Mouse (Mus musculus) natural killer cell, adult 2 months (primary cell): Measurements from ENCODE around the gene Gucd1.
A peak's percentile ranks its signal among the peaks of the same experiment; 100 is the strongest.
"Not testable (repeated sequence)": the region's sequence is repeated elsewhere in the genome, so short reads cannot be mapped to it uniquely, and the experiment has no call there.

ENCODE experiments used
- DNase-seq, 2 experiments: peaks; one replicate each; pipeline ENCODE4 v3.0.0; 2022; ENCODE audit warnings: low spot score in 2 of 2

The Gucd1 gene

GRCm38 (mm10) chr10:75536123-75536522 lies 18.4 kb upstream of the Gucd1 start:
- no peak for DNase-seq

GRCm38 (mm10) chr10:75535423-75535822 lies 17.7 kb upstream of the Gucd1 start:
- DNase-seq: no peak

DNA sequence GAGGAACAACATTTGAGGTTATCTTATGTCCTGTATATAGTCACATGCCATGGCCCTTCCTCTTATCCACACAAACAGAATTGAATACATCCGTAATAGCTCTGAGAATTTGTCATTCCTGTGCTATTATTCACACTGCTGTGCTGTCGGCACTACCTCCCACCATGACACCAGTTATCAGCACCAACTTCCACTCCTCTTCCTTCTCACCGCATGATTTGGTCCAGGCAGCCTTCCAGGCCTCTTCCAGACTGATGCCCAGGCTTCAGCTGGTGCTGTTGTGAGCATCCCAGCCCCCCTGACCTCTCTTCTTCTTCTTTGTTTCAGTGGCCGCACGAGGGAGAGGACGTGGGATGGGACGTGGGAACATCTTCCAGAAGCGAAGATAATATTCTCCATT lies 17.2 kb upstream of the Gucd1 start:
- no peak for DNase-seq

DNA sequence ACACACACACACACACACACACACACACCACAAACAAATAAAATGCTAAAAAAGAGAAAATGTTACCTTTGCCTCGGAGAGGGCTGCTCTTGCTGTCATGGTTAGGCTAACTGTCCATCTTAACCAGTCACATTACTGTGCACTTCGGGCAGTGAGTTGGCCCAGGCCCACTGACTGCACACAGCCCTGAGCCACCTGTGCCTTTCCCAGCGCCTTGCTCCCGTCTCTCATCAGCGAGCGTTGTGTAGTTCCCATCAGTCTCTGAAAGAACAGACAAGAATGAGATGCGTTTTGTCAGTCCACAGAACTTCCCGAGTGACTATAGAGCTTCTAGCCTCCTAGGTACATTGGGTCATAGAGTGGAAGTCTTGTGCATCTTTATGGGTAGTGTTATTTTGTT lies 16.4 kb upstream of the Gucd1 start:
- no peak for DNase-seq

DNA sequence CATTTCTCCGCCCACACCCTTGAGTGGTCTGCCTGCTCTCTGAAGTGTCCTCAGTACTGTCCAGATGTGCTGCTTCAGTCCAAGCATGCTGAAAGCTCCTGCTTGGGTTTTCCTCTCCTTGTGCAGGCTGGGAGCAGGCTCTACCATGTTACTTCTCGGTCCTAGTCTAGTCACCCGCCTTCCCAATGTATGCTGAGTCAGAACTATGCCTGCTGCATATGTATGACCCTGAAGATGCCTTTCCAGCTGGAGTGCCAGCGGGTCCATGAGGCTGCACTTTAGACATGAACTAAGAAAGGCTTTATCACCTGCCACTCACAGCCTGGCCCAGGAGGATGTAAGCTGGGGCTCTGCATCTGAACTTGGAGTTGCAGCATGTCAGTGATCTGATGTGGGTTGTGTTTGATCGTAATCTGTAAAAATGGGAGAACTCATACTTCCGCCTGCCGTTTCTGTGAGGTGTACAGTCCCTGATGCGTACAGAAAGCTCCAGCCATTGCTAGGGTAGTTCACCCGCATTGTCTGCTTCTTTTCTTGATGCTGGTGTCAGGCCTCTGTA lies 13.8 kb upstream of the Gucd1 start:
- DNase-seq: no peak

DNA sequence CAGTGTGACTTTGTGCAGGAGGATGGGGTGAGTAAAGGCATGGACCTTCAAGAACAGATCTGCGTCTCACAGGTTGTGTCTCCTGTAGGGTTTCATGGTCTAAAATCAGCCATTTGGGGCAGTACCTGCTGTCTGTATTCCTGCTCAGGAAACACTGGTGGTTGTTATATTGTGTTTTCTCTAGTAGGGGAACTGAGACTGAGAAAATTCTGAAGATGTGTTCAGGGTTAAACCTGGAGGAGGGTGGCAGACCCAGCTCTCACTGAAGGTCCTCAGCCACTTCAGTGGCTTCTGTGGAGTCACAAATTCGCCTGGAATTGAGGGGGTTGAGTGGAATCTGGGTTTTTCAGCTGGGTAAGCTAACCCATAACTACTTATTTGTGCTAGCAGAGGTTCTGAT lies 12.6 kb upstream of the Gucd1 start:
- no peak for DNase-seq

GRCm38 (mm10) chr10:75525450-75525849 lies 7.7 kb upstream of the Gucd1 start:
- not testable (repeated sequence) for DNase-seq

- DNase-seq: no peak
Measured at GRCm38 (mm10) chr10:75521643-75522042, 3.9 kb upstream of the Gucd1 start.

GRCm38 (mm10) chr10:75520581-75520980 lies 2.8 kb upstream of the Gucd1 start:
- DNase-seq: no peak

DNA sequence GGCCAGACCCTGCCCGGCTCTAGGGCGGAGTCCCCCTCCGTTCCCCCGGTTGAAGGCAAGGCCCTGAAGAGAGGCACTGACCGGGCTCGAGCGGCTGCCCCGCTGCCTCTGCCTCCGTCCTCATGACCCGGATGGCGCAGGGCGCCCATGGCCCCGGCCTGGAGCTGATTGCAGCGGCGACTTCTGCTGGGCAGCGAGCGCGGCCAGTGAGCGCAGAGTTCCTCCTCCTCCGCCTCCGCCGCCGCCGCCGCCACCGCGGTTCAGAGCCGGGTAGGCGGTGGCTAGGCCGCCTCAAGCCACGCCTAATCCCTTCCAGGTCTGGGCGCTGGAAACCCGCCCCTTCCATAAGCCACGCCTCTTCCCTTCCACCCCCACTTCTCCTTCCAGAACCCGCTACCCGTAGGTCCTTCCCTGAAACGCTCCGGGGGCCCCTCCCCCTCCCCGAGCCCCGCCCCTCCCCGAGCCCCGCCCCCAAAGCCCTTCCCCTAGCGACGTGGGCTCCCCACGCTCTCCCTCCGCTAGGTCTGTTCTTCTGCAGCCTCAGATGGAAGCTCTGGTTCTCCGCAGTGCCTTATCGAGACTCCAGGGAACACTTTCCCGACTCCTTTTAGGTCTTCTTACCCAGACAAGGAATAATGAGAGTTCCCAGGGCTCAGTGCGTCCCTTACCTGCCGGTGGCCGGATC lies 557 bp downstream of the Gucd1 start, which contains the start of gene Snrpd3:
Snrpd3 (plus strand) TSS at position 479 of the 685 bp plus-strand sequence.
- DNase-seq: peak; percentile 91 to 95

DNA sequence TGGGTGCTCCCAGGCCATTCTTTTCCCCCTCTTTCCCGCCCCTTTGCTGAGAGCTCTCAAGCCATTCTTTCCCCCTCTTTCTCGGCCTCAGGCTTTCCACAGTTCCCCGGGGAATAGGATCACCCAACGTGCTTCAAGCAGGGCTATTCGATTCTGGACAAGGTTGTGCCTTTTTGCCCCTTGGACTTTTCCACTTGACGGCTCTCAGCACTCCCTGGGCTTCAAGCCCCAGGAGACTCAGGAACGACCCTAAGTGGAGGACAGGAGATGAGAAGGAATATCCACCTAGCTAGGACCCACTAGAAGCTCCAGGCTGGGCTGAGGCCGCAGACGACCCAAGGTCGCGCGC lies 1.1 kb downstream of the Gucd1 start:
- DNase-seq: no peak

DNA sequence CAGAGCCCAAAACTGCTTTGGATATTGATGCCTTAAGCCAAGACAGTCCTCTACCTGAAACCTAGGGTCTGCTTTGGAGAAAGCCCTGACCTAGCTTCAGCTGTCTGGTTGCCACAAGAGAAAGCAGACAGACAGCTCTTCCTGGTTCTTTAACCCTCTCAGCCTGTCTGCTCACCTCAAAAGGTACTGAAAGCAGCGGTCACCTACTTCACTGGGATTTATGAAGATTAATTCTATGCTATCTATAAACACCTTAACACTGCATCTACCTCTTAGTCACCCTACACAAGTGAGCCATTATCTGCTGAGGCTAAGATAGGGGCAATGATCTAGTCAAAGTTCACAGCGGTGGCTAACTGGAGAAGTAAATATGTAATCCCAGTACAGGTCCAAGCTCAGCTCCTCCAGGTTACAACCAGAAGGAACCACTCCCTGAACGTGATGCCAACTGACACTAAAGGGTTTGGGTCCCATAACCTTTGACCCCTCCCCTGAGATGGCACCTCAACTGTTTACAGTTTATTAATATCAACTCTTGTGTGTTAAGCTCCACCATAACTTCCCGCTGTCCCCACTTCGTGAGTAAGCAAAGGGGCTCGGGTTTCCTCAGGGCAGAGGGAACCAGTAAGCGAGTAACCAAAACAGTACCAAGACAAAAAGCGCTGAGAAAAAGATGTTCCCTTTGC lies 1.6 kb downstream of the Gucd1 start:
- DNase-seq: no peak

DNA sequence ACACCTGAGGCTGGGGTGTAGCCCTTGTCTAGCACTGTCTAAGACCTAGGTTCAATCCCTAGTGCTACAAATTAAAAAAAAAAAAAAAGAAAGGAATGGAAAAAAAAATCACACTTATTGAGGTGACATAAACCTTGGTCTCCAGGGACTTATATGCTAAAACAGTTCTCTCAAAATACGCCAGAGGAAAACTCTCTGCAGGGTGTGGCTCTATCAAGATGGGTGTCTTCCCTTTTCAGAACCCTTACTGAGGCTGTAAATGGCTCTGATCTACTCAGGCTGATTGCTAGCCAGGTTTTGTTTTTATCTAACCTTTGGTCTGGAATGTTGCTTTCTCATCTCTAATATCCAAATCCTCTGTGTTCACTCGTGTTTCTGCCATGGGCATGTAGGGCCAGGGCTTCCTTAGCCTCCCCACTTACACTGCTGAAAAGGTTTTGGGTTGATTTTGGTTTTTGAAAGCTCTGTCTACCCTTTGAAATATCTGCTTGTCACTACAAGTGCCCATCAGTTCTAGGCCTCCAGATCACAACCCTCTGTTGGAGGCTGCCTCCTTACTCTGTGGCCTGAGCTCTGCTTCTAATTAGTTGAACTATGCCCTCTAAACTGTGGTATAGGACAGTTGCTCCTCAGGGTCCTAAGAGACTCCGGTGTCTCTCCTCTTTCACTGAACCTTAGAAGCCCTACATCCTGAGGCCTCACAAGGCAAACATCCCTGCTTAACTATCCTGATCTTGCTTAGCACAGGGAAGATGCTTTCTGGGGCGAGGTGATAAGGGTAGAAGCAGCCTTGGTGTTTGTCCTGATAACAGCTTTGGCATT lies 2.3 kb downstream of the Gucd1 start:
- no peak for DNase-seq

- DNase-seq: no peak
Measured at GRCm38 (mm10) chr10:75514361-75514760, 3.4 kb downstream of the Gucd1 start.

DNA sequence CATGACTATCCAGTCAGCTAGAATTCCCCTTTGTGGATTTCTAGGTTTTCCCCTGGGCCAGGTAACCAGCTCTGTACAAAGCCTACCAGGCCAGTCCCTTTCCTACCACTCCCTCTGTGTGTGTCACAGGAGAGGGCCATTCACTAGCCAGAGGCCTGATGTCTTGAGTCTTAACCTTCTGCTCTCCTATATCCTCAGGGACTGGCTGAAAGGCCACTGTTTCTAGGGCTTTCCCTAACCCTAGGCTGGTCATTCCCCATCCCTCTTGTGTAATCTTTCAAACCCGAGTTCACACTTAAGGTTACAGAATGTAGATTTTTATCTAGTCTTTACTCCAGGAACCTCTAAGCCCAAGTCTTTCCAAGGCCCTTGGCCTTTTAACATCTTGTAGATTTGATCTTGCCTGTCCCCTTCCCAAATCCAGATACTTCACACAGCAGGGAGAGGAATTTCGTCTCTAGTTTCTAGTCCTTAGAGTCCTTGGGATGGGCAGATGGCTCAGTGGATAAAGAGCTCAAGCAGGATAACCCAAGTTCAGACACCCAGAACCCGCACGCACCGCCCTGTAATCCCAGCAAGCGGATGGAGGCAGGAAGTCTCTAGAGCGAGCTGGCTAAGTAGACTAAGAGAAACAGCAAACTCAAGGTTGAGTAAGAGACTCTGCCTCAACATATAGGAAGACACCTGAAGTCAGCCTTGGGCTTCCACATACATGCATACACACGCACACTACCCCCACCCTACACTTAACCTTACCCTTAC lies 4.3 kb downstream of the Gucd1 start:
- DNase-seq: no peak

DNA sequence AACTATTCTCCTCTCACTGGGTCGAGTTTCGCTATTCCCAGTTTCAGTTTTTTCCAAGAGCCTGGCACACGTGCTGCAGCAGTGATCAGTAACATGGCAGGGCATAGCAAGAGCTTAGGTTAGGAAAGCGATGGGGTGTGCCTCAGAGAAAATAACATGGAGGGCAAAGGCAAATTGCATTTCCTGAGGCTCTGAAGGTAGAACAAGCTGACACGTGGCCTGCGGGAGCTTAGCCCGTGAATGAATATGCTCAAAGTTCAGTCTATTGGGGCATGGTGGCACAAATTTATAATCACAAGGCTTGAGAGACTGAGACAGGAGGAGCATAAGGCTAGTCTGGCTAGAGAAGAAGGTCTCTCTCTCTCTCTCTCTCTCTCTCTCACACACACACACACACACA lies 5.0 kb downstream of the Gucd1 start:
- no peak for DNase-seq

- DNase-seq: no peak
Measured at GRCm38 (mm10) chr10:75511897-75512296, 5.9 kb downstream of the Gucd1 start.

GRCm38 (mm10) chr10:75511060-75511459 lies 6.7 kb downstream of the Gucd1 start:
- no peak for DNase-seq

GRCm38 (mm10) chr10:75510446-75510845 lies 7.3 kb downstream of the Gucd1 start:
- no peak for DNase-seq

DNA sequence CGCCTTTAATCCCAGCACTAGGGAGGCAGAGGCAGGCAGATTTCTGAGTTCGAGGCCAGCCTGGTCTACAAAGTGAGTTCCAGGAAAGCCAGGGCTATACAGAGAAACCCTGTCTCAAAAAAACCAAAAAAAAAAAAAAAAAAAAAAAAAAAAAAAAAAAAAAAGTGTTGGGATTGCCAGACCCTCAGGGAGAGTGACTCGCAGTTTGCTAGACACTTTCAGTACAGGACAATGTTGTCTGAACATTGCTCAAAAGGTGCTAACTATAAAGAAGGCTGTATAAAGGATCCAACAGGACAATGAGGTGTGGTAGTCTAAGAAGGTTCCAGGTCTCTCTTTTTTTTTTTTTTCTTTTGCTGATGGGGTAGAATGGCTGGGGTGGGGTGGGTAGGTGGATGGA lies 11.8 kb downstream of the Gucd1 start:
- DNase-seq: not testable (repeated sequence)

DNA sequence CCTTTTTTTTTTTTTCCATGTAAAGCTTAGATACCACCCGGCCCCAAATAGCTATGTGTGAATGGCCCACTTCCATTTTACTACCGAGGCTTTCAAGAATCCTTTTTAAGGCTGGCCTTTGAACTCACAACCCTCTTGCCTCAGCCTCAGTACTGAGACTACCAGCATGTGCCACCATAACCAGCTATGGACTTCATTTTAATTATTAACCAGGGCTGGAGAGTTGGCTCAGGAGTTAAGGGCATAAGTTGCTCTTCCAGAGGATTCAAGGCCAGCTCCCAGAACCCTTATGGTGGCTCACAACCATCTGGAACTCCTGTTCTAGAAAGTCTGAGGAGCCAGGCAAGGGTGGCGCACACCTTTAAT lies 12.7 kb downstream of the Gucd1 start:
- no peak for DNase-seq
